Mouse (Mus musculus) CH12.LX (cell line): Measurements from ENCODE around the gene Acvrl1. TPM values are rescaled to one million over a fixed set of nuclear protein-coding genes. Genes with fewer than 3 reads are reported as not detected.

Experiments used
- DNase-seq: peaks from one replicate; pipeline ENCODE4 v3.0.0-alpha.2; 2013; ENCODE audit errors: extremely low read depth
- H3K27ac ChIP-seq: 2 replicates; pipeline ENCODE4 v1.5.1; 2012; ENCODE audit warnings: low read depth, mild to moderate bottlenecking, control low read depth, moderate library complexity; ENCODE audit not compliant: insufficient read depth
- H3K27me3 ChIP-seq: replicated peaks from 2 replicates; pipeline ENCODE3; 2012; ENCODE audit warnings: inconsistent platforms
- H3K36me3 ChIP-seq, 2 experiments: replicated peaks in 1 of 2; 2 replicates each; pipeline versions ENCODE3 to v1.6.1; 2012; ENCODE audit warnings: inconsistent platforms in 1 of 2, low read length in 1 of 2, mild to moderate bottlenecking in 1 of 2, mixed read lengths in 1 of 2, moderate library complexity in 1 of 2; ENCODE audit not compliant: control insufficient read depth in 1 of 2, insufficient read depth in 1 of 2
- H3K4me1 ChIP-seq, 2 experiments: 2 replicates each; pipeline ENCODE4 v1.6.1; 2012; ENCODE audit warnings: inconsistent platforms in 1 of 2, moderate library complexity in 1 of 2; ENCODE audit not compliant: insufficient read depth in 2 of 2, control insufficient read depth in 1 of 2
- H3K4me2 ChIP-seq: 2 replicates; pipeline ENCODE4 v1.6.1; 2012; ENCODE audit warnings: low read depth, mild to moderate bottlenecking, control low read depth; ENCODE audit not compliant: poor library complexity, insufficient read depth, severe bottlenecking
- H3K4me3 ChIP-seq, 3 experiments: fragments of 150-350 bp in 1 of 3; sonication (generic) in 1 of 3; replicated peaks in 1 of 3; 2 replicates each; pipeline versions ENCODE3 to v1.5.1; 2011 to 2012; ENCODE audit warnings: low read depth in 2 of 3, low read length in 2 of 3, mild to moderate bottlenecking in 2 of 3, moderate library complexity in 2 of 3, control low read depth in 1 of 3, improper control_type of control experiment in 1 of 3, inconsistent platforms in 1 of 3, mixed read lengths in 1 of 3; ENCODE audit not compliant: poor library complexity in 1 of 3
- H3K79me2 ChIP-seq: replicated peaks from 2 replicates; pipeline ENCODE4 v1.6.1; 2012; ENCODE audit warnings: mild to moderate bottlenecking, moderate library complexity; ENCODE audit not compliant: control insufficient read depth, poor library complexity, insufficient read depth, severe bottlenecking; ENCODE audit errors: extremely low read depth
- H3K9ac ChIP-seq: 2 replicates; pipeline ENCODE4 v1.6.1; 2012; ENCODE audit warnings: low read depth, mild to moderate bottlenecking, control low read depth, moderate library complexity; ENCODE audit not compliant: insufficient read depth
- H3K9me3 ChIP-seq: replicated peaks from 2 replicates; pipeline ENCODE3; 2012; ENCODE audit warnings: low read length, inconsistent platforms, mixed read lengths
- EP300 ChIP-seq: IDR thresholded peaks from 2 replicates; pipeline ENCODE4 v1.6.1; 2011; ENCODE audit warnings: low read length, improper control_type of control experiment
- MAX ChIP-seq: IDR thresholded peaks from 2 replicates; pipeline ENCODE4 v1.6.1; 2011; ENCODE audit warnings: low read length, improper control_type of control experiment
- MAZ ChIP-seq: IDR thresholded peaks from 2 replicates; pipeline ENCODE4 v1.6.1; 2012; ENCODE audit warnings: low read depth, mild to moderate bottlenecking, inconsistent platforms, low read length, improper control_type of control experiment, moderate library complexity
- MYC ChIP-seq: IDR thresholded peaks from 2 replicates; pipeline ENCODE4 v1.6.1; 2011; ENCODE audit warnings: low read depth, mild to moderate bottlenecking, improper control_type of control experiment, low read length
- PAX5 ChIP-seq: IDR thresholded peaks from 2 replicates; pipeline ENCODE4 v1.6.1; 2012; ENCODE audit warnings: low read length, inconsistent platforms, mixed read lengths
- POLR2A ChIP-seq: IDR thresholded peaks from 2 replicates; pipeline ENCODE4 v1.6.1; 2011; ENCODE audit warnings: low read depth, mild to moderate bottlenecking, improper control_type of control experiment, low read length
- POLR2AphosphoS2 ChIP-seq: IDR thresholded peaks from 2 replicates; pipeline ENCODE4 v1.6.1; 2011; ENCODE audit warnings: low read depth, low read length, improper control_type of control experiment
- RCOR1 ChIP-seq: conservative IDR thresholded peaks from 2 replicates; pipeline ENCODE4 v1.6.1; 2012; ENCODE audit warnings: low read depth, mild to moderate bottlenecking, inconsistent platforms, low read length, improper control_type of control experiment
- SMC3 ChIP-seq: IDR thresholded peaks from 2 replicates; pipeline ENCODE4 v1.6.1; 2011; ENCODE audit warnings: low read depth, low read length, improper control_type of control experiment
- TBP ChIP-seq: conservative IDR thresholded peaks from 2 replicates; pipeline ENCODE4 v1.6.1; 2011; ENCODE audit warnings: low read depth, low read length, improper control_type of control experiment
- ZMIZ1 ChIP-seq: IDR thresholded peaks from 2 replicates; pipeline ENCODE4 v1.6.1; 2012; ENCODE audit warnings: low read depth, mild to moderate bottlenecking, inconsistent platforms, low read length, improper control_type of control experiment
- ZNF384 ChIP-seq: IDR thresholded peaks from 2 replicates; pipeline ENCODE4 v1.6.1; 2012; ENCODE audit warnings: low read depth, low read length, improper control_type of control experiment, inconsistent platforms
- dilution Hi-C: fragments of 300-500 bp; cut with MboI; formaldehyde crosslinking; loops from 2 replicates; pipeline ENCODE4 v1.14.3; 2020; ENCODE audit warnings: low sequenced_read_pairs; ENCODE audit not compliant: extremely low pct_unique_long_range_greater_than_20kb, extremely low pct_ligation_motif_present
- in situ Hi-C: fragments of 300-500 bp; cut with MboI; formaldehyde crosslinking; loops from 3 replicates; pipeline ENCODE4 v1.14.3; 2019; ENCODE audit warnings: low sequenced_read_pairs, low pct_ligation_motif_present, low pct_unique_long_range_greater_than_20kb, mixed read lengths
- polyA plus RNA-seq: library from polyadenylated mRNA; unstranded; fragments of >175 nt; gene quantifications from 2 replicates; pipeline ENCODE4 v1.2.1, GENCODE M21; 2012; ENCODE audit warnings: low read depth; ENCODE audit not compliant: insufficient read length
- total RNA-seq, 2 experiments: library from RNA; depleted of rRNA; stranded (reverse); fragments of 300-350 nt in 1 of 2; fragments of >200 nt in 1 of 2; gene quantifications; 2 replicates each; pipeline ENCODE4 v1.2.3; 2012 to 2014

Acvrl1 gene
- total and polyA plus RNA-seq, 3 experiments: 4.0 to 9.5 (median 5.2) TPM

- Histone ChIP-seq H3K4me1 (peaks cover 10 to 12% of the 10 kb centered on the region in 2 experiments), H3K4me3 (no peak overlapping the region), H3K27ac (no peak overlapping the region), H3K36me3 (no peaks in the 10 kb centered on the region), H3K79me2 (no peaks in the 10 kb centered on the region), H3K27me3 (peaks cover 65% of the 10 kb centered on the region), H3K9me3 (no peaks in the 10 kb centered on the region), H3K9ac (no peak overlapping the region), H3K4me2 (no peak overlapping the region)
- no peak for DNase-seq
- in situ Hi-C loops (no loop called here), dilution Hi-C loops (no loop called here)
- TF ChIP-seq ZNF384 (no peak), EP300 (no peak), SMC3 (no peak)
Measured at GRCm38 (mm10) chr15:101086451-101086850, 41.9 kb upstream of the Acvrl1 start.

- no peak overlapping the region for H3K27ac ChIP-seq
- in situ Hi-C loops (no loop called here), dilution Hi-C loops (no loop called here)
- H3K9me3 ChIP-seq: no peaks in the 10 kb centered on the region
- H3K4me1 ChIP-seq: peaks cover 10 to 12% of the 10 kb centered on the region in 2 experiments
- H3K4me3 ChIP-seq: no peak overlapping the region
- H3K36me3 ChIP-seq: no peaks in the 10 kb centered on the region
- TF ChIP-seq PAX5 (no peak), ZMIZ1 (no peak), TBP (no peak), ZNF384 (no peak), MYC (no peak), EP300 (no peak), MAZ (no peak), POLR2A (no peak), POLR2AphosphoS2 (no peak)
- no peak overlapping the region for H3K4me2 ChIP-seq
- H3K9ac ChIP-seq: no peak overlapping the region
- peaks cover 67% of the 10 kb centered on the region for H3K27me3 ChIP-seq
- no peak for DNase-seq
- no peaks in the 10 kb centered on the region for H3K79me2 ChIP-seq
Measured at GRCm38 (mm10) chr15:101086956-101087355, 41.4 kb upstream of the Acvrl1 start.

- H3K9ac ChIP-seq: no peak overlapping the region
- no peak overlapping the region for H3K27ac ChIP-seq
- dilution Hi-C loops (no loop called here), in situ Hi-C loops (no loop called here)
- no peak for DNase-seq
- no peak overlapping the region for H3K4me2 ChIP-seq
- no peak for TF ChIP-seq RCOR1
- TF ChIP-seq MAX: no peak
- H3K27me3 ChIP-seq: peaks cover 67% of the 10 kb centered on the region
- H3K4me1 ChIP-seq: peaks cover 6 to 8% of the 10 kb centered on the region in 2 experiments; a peak in 3 of 4 replicates
- H3K79me2 ChIP-seq: no peaks in the 10 kb centered on the region
- H3K4me3 ChIP-seq: no peak overlapping the region
- H3K36me3 ChIP-seq: no peaks in the 10 kb centered on the region
- no peaks in the 10 kb centered on the region for H3K9me3 ChIP-seq
Measured at GRCm38 (mm10) chr15:101088291-101088690, 40.0 kb upstream of the Acvrl1 start.
